Mouse (Mus musculus) erythroblast, embryonic 14.5 days (primary cell): Measurements from ENCODE around the gene Fancc. TPM values are rescaled to one million over a fixed set of nuclear protein-coding genes. Genes with fewer than 3 reads are reported as not detected.

Experiments
- H3K27me3 ChIP-seq: 2 replicates; pipeline ENCODE4 v1.6.1; 2012; ENCODE audit warnings: inconsistent platforms; ENCODE audit not compliant: control insufficient read depth
- H3K36me3 ChIP-seq: 2 replicates; pipeline ENCODE4 v1.6.1; 2012; ENCODE audit warnings: mild to moderate bottlenecking, inconsistent platforms; ENCODE audit not compliant: control insufficient read depth
- H3K4me1 ChIP-seq: 2 replicates; pipeline ENCODE4 v1.6.1; 2012; ENCODE audit warnings: inconsistent platforms; ENCODE audit not compliant: control insufficient read depth
- H3K4me3 ChIP-seq: replicated peaks from 2 replicates; pipeline ENCODE3; 2012; ENCODE audit warnings: moderate library complexity, mild to moderate bottlenecking, inconsistent platforms
- H3K9me3 ChIP-seq: 2 replicates; pipeline ENCODE4 v1.6.1; 2012; ENCODE audit warnings: low read length, inconsistent platforms, mixed read lengths; ENCODE audit not compliant: control insufficient read depth
- GATA1 ChIP-seq: IDR thresholded peaks from 2 replicates; pipeline ENCODE4 v1.6.1; 2012; ENCODE audit warnings: low read length, inconsistent platforms, mixed read lengths
- TAL1 ChIP-seq: IDR thresholded peaks from 3 replicates; pipeline ENCODE4 v1.6.1; 2012; ENCODE audit warnings: low read length, inconsistent platforms, mixed read lengths
- polyA plus RNA-seq: library from polyadenylated mRNA; stranded (reverse); fragments of >175 nt; gene quantifications from 2 replicates; pipeline ENCODE4 v1.2.3, GENCODE M21; 2012

Gene Fancc
- polyA plus RNA-seq, 1 experiment: 0.74 TPM

DNA sequence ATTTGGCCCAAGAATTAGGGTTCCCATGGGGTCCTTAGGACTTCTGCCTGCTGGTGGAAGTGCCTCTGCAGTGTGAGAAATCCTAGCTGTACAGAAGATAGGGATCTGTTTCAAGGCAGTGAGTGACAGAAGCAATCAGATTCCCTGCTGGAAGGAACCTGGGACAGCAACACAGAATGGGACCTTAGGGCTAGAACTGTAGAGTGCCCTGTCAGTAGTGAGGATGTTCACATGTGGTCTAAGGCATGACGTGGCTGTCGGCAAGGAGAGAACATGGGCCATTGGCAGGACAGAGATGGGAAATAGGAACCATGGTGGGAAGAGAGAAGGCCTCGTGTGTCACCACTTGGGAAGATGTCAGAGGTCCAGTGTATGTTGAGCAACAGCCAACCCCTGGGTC lies 187.5 kb downstream of the Fancc start:
- Histone ChIP-seq H3K4me3 (no peak overlapping the region), H3K36me3 (peaks cover 47% of the 10 kb centered on the region), H3K27me3 (no peaks in the 10 kb centered on the region), H3K4me1 (peaks cover 13% of the 10 kb centered on the region), H3K9me3 (no peaks in the 10 kb centered on the region)
- TF ChIP-seq GATA1: no peak
- TF ChIP-seq TAL1: no peak

DNA sequence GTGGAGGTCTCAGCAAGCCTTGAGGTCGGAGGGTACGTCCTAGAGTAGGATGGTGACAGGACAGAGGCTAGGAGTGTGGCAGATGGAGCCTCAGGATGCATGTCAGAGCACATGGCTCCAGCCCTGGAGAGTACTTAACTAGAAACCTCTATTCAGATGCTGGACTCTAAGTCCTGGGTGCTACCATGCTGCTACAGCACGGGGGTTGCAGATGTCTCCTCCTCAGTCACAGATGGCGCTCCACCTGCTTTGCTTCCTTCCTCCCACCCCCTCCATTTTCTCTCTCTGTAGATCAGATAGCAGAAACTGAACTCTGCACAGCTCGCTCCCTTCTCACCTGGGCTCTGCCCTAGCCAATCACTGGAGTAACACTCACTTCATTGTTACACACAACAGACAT lies 190.3 kb downstream of the Fancc start:
- no peak for TF ChIP-seq TAL1
- no peak for TF ChIP-seq GATA1
- Histone ChIP-seq H3K9me3 (no peaks in the 10 kb centered on the region), H3K36me3 (peaks cover 46% of the 10 kb centered on the region), H3K4me1 (no peaks in the 10 kb centered on the region), H3K4me3 (no peak overlapping the region), H3K27me3 (no peaks in the 10 kb centered on the region)

DNA sequence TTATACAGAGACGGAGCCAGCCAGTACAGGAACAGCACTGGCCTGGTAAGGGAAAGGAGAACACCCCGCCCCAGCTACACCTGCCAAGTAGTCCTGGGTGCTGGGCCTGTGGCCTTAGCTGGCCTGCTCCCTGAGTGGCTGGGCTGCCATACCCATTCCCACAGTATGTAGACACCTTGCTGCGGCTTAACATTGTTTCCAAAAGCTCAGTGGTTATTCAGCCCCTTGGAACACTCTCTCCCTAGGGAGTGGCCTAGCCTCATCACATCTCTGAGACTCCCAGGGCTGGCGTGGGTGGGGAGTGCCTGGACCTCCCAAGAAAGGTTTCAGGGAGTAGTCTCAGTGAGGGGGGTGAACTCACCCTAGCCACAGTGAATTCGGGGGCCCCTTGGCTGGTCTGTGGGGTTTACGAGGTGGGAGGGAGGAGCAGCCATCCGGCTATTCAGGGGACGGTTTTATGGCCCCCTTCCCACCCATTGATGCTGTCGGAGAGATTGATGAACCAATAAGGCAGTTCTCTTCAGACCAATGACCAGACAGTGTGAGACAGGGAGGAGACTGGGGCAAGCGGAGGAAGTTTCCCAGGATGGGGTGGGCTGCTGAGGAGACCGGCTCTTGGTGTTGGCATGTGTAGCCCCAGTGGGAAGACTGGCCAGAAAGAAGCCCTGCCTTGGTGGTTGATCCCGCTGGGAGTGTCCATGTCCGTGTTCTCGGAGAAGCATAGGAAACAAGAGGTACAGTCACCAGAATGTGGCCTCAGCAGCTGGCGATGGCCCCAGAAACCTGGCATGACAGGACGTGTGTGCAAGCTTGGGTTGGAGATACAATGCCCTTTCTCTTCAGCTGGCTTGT lies 191.7 kb downstream of the Fancc start:
- Histone ChIP-seq H3K4me3 (no peak overlapping the region), H3K36me3 (peaks cover 54% of the 10 kb centered on the region), H3K9me3 (no peaks in the 10 kb centered on the region), H3K4me1 (no peaks in the 10 kb centered on the region), H3K27me3 (no peaks in the 10 kb centered on the region)
- TF ChIP-seq GATA1 (no peak), TAL1 (no peak)

- Histone ChIP-seq H3K27me3 (no peaks in the 10 kb centered on the region), H3K4me1 (no peaks in the 10 kb centered on the region; the same call in 1 of the 2 replicates), H3K9me3 (no peaks in the 10 kb centered on the region), H3K36me3 (peaks cover 57% of the 10 kb centered on the region), H3K4me3 (no peak overlapping the region)
- no peak for TF ChIP-seq TAL1
- TF ChIP-seq GATA1: no peak
Measured at GRCm38 (mm10) chr13:63304799-63305159, 192.3 kb downstream of the Fancc start.

- no peak overlapping the region for H3K4me3 ChIP-seq
- no peaks in the 10 kb centered on the region for H3K9me3 ChIP-seq
- no peaks in the 10 kb centered on the region for H3K27me3 ChIP-seq
- H3K36me3 ChIP-seq: peaks cover 59% of the 10 kb centered on the region
- H3K4me1 ChIP-seq: no peaks in the 10 kb centered on the region; the same call in 1 of the 2 replicates
- TF ChIP-seq GATA1 (no peak), TAL1 (no peak)
Measured at GRCm38 (mm10) chr13:63304124-63304792, 192.8 kb downstream of the Fancc start.

DNA sequence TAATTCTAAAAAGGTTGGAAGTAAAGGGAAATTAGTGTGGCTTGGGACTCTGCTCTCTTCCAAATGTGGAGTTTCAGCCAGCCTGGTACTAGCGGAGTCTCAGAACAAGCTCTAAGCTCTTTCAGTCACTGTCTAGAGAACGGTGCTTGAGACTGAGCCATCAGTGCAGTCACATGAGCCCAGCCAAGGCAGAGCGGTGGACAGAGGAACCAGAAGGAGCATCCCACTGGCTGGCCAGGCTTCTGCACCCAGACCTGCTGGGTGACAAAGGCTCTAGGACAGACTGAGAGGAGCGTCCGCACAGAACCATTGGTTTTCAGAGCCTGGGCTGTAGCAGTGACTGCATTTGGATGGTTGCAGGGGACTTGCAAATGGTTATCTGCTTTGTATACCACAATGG lies 194.7 kb downstream of the Fancc start:
- TF ChIP-seq GATA1 (no peak), TAL1 (no peak)
- Histone ChIP-seq H3K4me1 (no peaks in the 10 kb centered on the region; the same call in 1 of the 2 replicates), H3K27me3 (no peaks in the 10 kb centered on the region), H3K4me3 (no peak overlapping the region), H3K9me3 (no peaks in the 10 kb centered on the region), H3K36me3 (peaks cover 75% of the 10 kb centered on the region)

DNA sequence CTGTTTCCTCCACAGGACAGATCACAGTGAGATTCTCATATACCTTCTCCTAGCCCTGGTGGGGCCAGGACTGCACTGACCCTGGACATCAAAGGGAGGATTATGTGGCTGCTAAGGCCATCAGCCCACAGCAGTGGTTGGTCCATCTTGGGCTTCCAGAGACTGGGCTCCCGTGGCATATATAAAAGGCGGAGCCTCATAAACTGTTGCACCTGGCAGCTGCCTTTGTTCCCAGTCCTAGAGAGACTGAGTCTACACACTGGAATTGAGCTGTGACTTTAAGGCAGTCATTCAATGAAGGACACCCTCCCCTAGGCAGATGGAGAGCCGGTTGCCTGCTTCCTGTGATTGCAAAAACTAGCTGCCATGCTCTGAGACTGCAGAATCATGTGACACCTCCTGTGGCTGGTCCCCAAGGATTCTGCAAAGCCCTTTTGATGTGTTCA lies 195.3 kb downstream of the Fancc start:
- Histone ChIP-seq H3K9me3 (no peaks in the 10 kb centered on the region), H3K27me3 (no peaks in the 10 kb centered on the region), H3K4me1 (no peaks in the 10 kb centered on the region; the same call in 1 of the 2 replicates), H3K36me3 (peaks cover 81% of the 10 kb centered on the region), H3K4me3 (no peak overlapping the region)
- no peak for TF ChIP-seq GATA1
- no peak for TF ChIP-seq TAL1

DNA sequence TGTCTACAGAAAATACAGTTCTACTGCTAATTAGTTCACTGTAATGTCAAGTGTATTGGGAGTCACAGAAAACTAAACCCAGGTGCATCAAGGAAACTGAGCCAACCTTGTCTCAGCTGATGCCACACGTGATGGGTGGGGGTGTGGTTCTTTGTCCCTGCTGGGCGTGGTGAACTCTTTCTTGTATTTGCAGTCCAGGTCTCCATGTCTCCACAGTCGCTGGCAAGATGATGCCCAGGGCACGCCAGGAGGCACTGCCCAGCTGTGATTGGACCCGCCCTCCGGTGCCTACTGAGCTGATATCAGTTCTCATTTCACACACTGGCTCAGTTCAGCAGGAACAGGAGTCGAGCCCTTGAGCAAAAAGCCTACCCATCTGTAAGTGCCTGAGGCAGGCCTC lies 196.1 kb downstream of the Fancc start:
- TF ChIP-seq GATA1 (no peak), TAL1 (no peak)
- peaks cover 84% of the 10 kb centered on the region for H3K36me3 ChIP-seq
- no peaks in the 10 kb centered on the region for H3K9me3 ChIP-seq
- no peaks in the 10 kb centered on the region; the same call in 1 of the 2 replicates for H3K4me1 ChIP-seq
- no peak overlapping the region for H3K4me3 ChIP-seq
- H3K27me3 ChIP-seq: no peaks in the 10 kb centered on the region

DNA sequence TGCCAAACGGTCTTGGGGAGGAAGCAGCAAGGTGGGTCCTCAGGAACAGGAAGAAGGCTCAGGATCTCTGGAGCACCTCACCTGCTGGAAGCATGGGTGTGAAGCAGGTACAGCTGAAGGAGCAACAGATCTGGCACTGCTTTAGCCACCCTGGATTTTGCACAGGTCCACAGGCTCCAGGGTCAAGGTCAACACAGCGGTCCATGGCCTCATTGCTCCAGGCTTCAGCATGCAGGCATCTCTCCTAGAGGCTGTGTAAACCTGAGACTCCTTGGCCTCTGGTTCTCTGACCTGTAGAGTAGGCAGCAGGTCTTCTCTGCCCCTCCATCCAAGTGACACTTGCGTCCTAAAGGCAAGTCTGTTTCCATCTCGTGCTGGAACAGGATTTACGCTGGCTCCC lies 198.1 kb downstream of the Fancc start:
- Histone ChIP-seq H3K27me3 (no peaks in the 10 kb centered on the region), H3K4me3 (no peak overlapping the region), H3K4me1 (no peaks in the 10 kb centered on the region; the same call in 1 of the 2 replicates), H3K9me3 (no peaks in the 10 kb centered on the region), H3K36me3 (peaks cover 70% of the 10 kb centered on the region)
- TF ChIP-seq TAL1: no peak
- TF ChIP-seq GATA1: no peak
